In the genomic region with DNA sequence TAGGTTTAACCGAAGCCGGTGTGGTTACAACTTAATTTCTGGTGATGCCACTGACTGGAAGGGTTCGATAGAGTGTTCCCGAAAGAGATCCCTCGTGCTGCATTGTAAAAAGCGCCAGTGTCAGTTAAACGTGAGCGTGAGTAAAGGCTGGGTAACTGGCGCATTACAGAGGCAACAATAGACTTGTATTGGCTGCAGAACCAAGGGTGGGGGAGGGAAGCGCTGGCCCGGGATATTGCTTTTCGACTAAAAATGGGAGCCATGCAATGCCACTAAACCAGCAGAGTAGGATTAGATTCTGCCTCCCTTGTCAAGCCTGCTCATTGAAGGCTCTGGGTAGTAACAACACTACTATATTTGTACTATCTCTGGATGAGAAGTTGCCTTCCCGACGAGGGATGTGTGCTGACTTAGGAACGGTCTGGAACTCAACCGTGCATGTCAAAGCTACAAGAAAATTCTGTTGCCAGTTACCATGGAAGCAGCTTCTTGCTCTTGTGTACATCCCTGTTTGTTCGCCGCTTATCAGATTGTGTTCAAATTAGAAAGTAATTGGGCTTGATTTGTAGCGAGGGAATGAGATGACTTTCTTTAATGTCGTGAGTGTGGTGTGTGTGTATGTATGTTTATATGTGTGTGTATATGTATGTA, we compare ENCODE assay signal across 8 mouse cellular contexts. TPM values are rescaled to one million over a fixed set of nuclear protein-coding genes. Genes with fewer than 3 reads are reported as not detected.
A peak's percentile ranks its signal among the peaks of the same experiment; 100 is the strongest.
DNase-seq lines count a peak whose midpoint lies in the region; ATAC-seq and TF ChIP-seq lines count a peak whose summit lies in the region.

No protein-coding gene starts in this region.

- H3K4me1 ChIP-seq in kidney, adult 2 months (ENCODE audit: control insufficient read depth, insufficient read depth, low read length) = no peaks in the 10 kb centered on the region
- H3K4me1 ChIP-seq in forebrain, embryonic 11.5 days (replicated peaks; ENCODE audit: control insufficient read depth, insufficient read depth, low read length) = peaks cover 14% of the 10 kb centered on the region
- H3K4me1 ChIP-seq in kidney, postnatal 0 days (replicated peaks; ENCODE audit: insufficient read depth, low read length) = 0 out of 2 replicates have a peak, but pooled peaks cover 3% of the 10 kb centered on the region
- H3K4me1 ChIP-seq in midbrain, postnatal 0 days (ENCODE audit: insufficient read depth, low read length) = peaks cover 3% of the 10 kb centered on the region

- no peak for TF ChIP-seq POLR2A in kidney, adult 2 months (IDR thresholded peaks at IDR 0.05; ENCODE audit: low read depth, low read length)

- peak overlapping the region; percentile 92 for H3K9ac ChIP-seq in forebrain, embryonic 11.5 days (ENCODE audit: low read length)
- no peak overlapping the region for H3K9ac ChIP-seq in kidney, postnatal 0 days (ENCODE audit: low read depth, low read length)
- peak overlapping the region; percentile 94 for H3K9ac ChIP-seq in midbrain, postnatal 0 days (replicated peaks; ENCODE audit: low read length, poor library complexity, severe bottlenecking)

- H3K36me3 ChIP-seq in kidney, adult 2 months (ENCODE audit: control insufficient read depth, insufficient read depth, low read length) = no peaks in the 10 kb centered on the region
- no peaks in the 10 kb centered on the region for H3K36me3 ChIP-seq in forebrain, embryonic 11.5 days (ENCODE audit: control insufficient read depth, insufficient read depth, low read length)
- no peaks in the 10 kb centered on the region for H3K36me3 ChIP-seq in kidney, postnatal 0 days (ENCODE audit: insufficient read depth, low read length)
- H3K36me3 ChIP-seq in midbrain, postnatal 0 days (ENCODE audit: insufficient read depth, low read length) = no peaks in the 10 kb centered on the region

- H3K9me3 ChIP-seq in forebrain, embryonic 11.5 days (ENCODE audit: control insufficient read depth, low read length) = no peaks in the 10 kb centered on the region
- no peaks in the 10 kb centered on the region for H3K9me3 ChIP-seq in kidney, postnatal 0 days (replicated peaks; ENCODE audit: low read length)
- H3K9me3 ChIP-seq in midbrain, postnatal 0 days (ENCODE audit: low read length) = no peaks in the 10 kb centered on the region

- H3K4me2 ChIP-seq in forebrain, embryonic 11.5 days (ENCODE audit: low read depth, low read length, severe bottlenecking) = peak overlapping the region; percentile 94
- H3K4me2 ChIP-seq in kidney, postnatal 0 days (ENCODE audit: low read length) = peak overlapping the region; percentile 84
- H3K4me2 ChIP-seq in midbrain, postnatal 0 days (ENCODE audit: low read depth, low read length, poor library complexity, severe bottlenecking) = peak overlapping the region; percentile 57

- no peak for TF ChIP-seq CTCF in kidney, adult 2 months (conservative IDR thresholded peaks at IDR 0.05; ENCODE audit: insufficient read depth, insufficient read length, low read depth, low read length)
- no peak for TF ChIP-seq CTCF in kidney, postnatal 0 days (IDR thresholded peaks at IDR 0.05; ENCODE audit: low read depth)
- no peak for TF ChIP-seq CTCF in midbrain, postnatal 0 days (IDR thresholded peaks at IDR 0.05)

- no peak overlapping the region for H3K4me3 ChIP-seq in kidney, adult 2 months (ENCODE audit: insufficient read depth, low read depth, low read length)
- H3K4me3 ChIP-seq in forebrain, embryonic 11.5 days (ENCODE audit: low read depth, low read length) = peak overlapping the region; percentile 68
- peak overlapping the region; percentile 47; the same call in 1 of the 2 replicates for H3K4me3 ChIP-seq in kidney, postnatal 0 days (replicated peaks; ENCODE audit: low read depth, low read length)
- H3K4me3 ChIP-seq in midbrain, postnatal 0 days (ENCODE audit: low read depth, low read length) = peak overlapping the region; percentile 92

- H3K27me3 ChIP-seq in kidney, adult 2 months (replicated peaks; ENCODE audit: control insufficient read depth, insufficient read depth, low read length) = peaks cover 2% of the 10 kb centered on the region
- H3K27me3 ChIP-seq in forebrain, embryonic 11.5 days (ENCODE audit: control insufficient read depth, insufficient read depth, low read length) = no peaks in the 10 kb centered on the region
- no peaks in the 10 kb centered on the region for H3K27me3 ChIP-seq in kidney, postnatal 0 days (ENCODE audit: insufficient read depth, low read length)
- no peaks in the 10 kb centered on the region for H3K27me3 ChIP-seq in midbrain, postnatal 0 days (ENCODE audit: insufficient read depth, low read length)

- DNase-seq in kidney, adult 2 months = peak; percentile 4
- no peak for DNase-seq in kidney, adult 9 months
- DNase-seq in adrenal gland, postnatal 36 days = peak; percentile 17 to 37
- DNase-seq in forebrain, embryonic 11.5 days (ENCODE audit: low spot score) = peak; percentile 71
- DNase-seq in kidney, postnatal 0 days (ENCODE audit: low spot score) = peak; percentile 36
- peak; percentile 64 for DNase-seq in midbrain, postnatal 0 days (ENCODE audit: low spot score)
- no peak for DNase-seq in testis, postnatal 14 days (ENCODE audit: low spot score)
- no peak for DNase-seq in spleen, postnatal 36 days (ENCODE audit: low spot score in 2 of 2)

- WGBS in kidney, adult 2 months = 10% methylated on average over 20 of the region's 20 CpGs
- 3% methylated on average over 20 of the region's 20 CpGs for WGBS in forebrain, embryonic 11.5 days
- 6% methylated on average over 20 of the region's 20 CpGs for WGBS in kidney, postnatal 0 days
- 2% methylated on average over 20 of the region's 20 CpGs for WGBS in midbrain, postnatal 0 days

- no peak for ATAC-seq in forebrain, embryonic 11.5 days (replicated peaks; ENCODE audit: low FRiP score)
- no peak for ATAC-seq in kidney, postnatal 0 days (replicated peaks; ENCODE audit: low FRiP score, low read depth)
- no peak for ATAC-seq in midbrain, postnatal 0 days (ENCODE audit: low FRiP score)

- no peak overlapping the region for H3K27ac ChIP-seq in kidney, adult 2 months (ENCODE audit: insufficient read depth, low read depth, low read length)
- H3K27ac ChIP-seq in forebrain, embryonic 11.5 days (ENCODE audit: low read depth, low read length) = no peak overlapping the region
- no peak overlapping the region for H3K27ac ChIP-seq in kidney, postnatal 0 days
- peak overlapping the region; percentile 93; the same call in 1 of the 2 replicates for H3K27ac ChIP-seq in midbrain, postnatal 0 days (ENCODE audit: low read depth, low read length)

RNA-seq across cellular contexts. Expression of gene Cadm1, which starts 2.4 kb away (rescaled TPM):
- polyA plus RNA-seq in kidney, adult 2 months (2012; rRNA removed) = 5.2 and 6.0 TPM in 2 replicates
- 10 to 100 TPM; 31.6 to 38.0 TPM for total RNA-seq in adrenal gland, postnatal 36 days (2021)
- polyA plus RNA-seq in forebrain, embryonic 11.5 days (2014; fragmentation: Nextera tagmentation; extraction: Ambion mirVana) = 105 and 112 TPM in 2 replicates
- 41.4 and 44.5 TPM in 2 replicates for polyA plus RNA-seq in kidney, postnatal 0 days (2015; fragmentation: Nextera tagmentation; extraction: Ambion mirVana)
- 200 and 232 TPM in 2 replicates for total RNA-seq in midbrain, postnatal 0 days (2014; rRNA removed)
- 344 and 367 TPM in 2 replicates for polyA plus RNA-seq in midbrain, postnatal 0 days (2015; fragmentation: Nextera tagmentation; extraction: Ambion mirVana)

Comparison
In these comparisons a context has a peak if more than half of its experiments do, and no peak if none do; other contexts are left out.
1. DNase-seq: peak in kidney, adult 2 months (single experiment), adrenal gland, postnatal 36 days (2 of 2), forebrain, embryonic 11.5 days (single experiment), kidney, postnatal 0 days (single experiment) and midbrain, postnatal 0 days (single experiment); none in kidney, adult 9 months (single experiment), testis, postnatal 14 days (single experiment) and spleen, postnatal 36 days (0 of 2).
2. Peak in every context shown above with its lines, with median percentiles within 50 percentile points of each other: H3K4me2 ChIP-seq.